Mouse (Mus musculus): ENCODE measurements around the gene Fam83g.
"Not testable (repeated sequence)": the region's sequence is repeated elsewhere in the genome, so short reads cannot be mapped to it uniquely, and the experiment has no call there.

GRCm38 (mm10) chr11:61640585-61640984, 43.3 kb upstream of the Fam83g start:
- TF ChIP-seq E2F4 (IDR thresholded peaks at IDR 0.05; ENCODE audit: insufficient read depth); POLR2A (IDR thresholded peaks at IDR 0.05; ENCODE audit: insufficient read length, low read depth); MAX (IDR thresholded peaks at IDR 0.05; ENCODE audit: low read depth); CEBPB (IDR thresholded peaks at IDR 0.05; ENCODE audit: insufficient read depth, poor library complexity, severe bottlenecking); POLR2AphosphoS2 (IDR thresholded peaks at IDR 0.05; ENCODE audit: insufficient read length, low read depth); MYOG (IDR thresholded peaks at IDR 0.05; ENCODE audit: control insufficient read depth in 1 of 3, insufficient read depth in 1 of 3, insufficient read length in 2 of 3, low read depth in 2 of 3); TCF12 (IDR thresholded peaks at IDR 0.05; ENCODE audit: insufficient read depth, poor library complexity, severe bottlenecking); MYOD1 (IDR thresholded peaks at IDR 0.05; ENCODE audit: control insufficient read depth in 1 of 3, insufficient read length in 2 of 3, low read depth in 2 of 3); SRF (IDR thresholded peaks at IDR 0.05; ENCODE audit: control insufficient read depth, insufficient read length, low read depth); USF1 (IDR thresholded peaks at IDR 0.05; ENCODE audit: low read depth); REST (IDR thresholded peaks at IDR 0.05; ENCODE audit: insufficient read depth, insufficient read length): not testable (repeated sequence)

Measured in myocyte (in vitro differentiated cells).